Mouse (Mus musculus) embryonic facial prominence, embryonic 11.5 days (tissue): ENCODE measurements around the gene C1qtnf5. TPM values are rescaled to one million over a fixed set of nuclear protein-coding genes. Genes with fewer than 3 reads are reported as not detected.
"Not testable (repeated sequence)": the region's sequence is repeated elsewhere in the genome, so short reads cannot be mapped to it uniquely, and the experiment has no call there.

ENCODE experiments used
- ATAC-seq: fragments of 200-750 bp; cut with Nextera tagmentation; replicated peaks from 2 replicates; pipeline ENCODE4 v1.8.0; 2017; ENCODE audit warnings: low read depth; ENCODE audit not compliant: insufficient number of reproducible peaks, low FRiP score, low TSS enrichment
- DNase-seq: peaks from one replicate; pipeline ENCODE4 v3.0.0-alpha.2; 2015; ENCODE audit warnings: low spot score
- H3K27ac ChIP-seq: fragments of 300-500 bp; sonication (generic); replicated peaks from 2 replicates; pipeline ENCODE4 v1.5.1; 2014; ENCODE audit warnings: mild to moderate bottlenecking, low read depth, low read length, control low read depth
- H3K27me3 ChIP-seq: fragments of 300-500 bp; sonication (generic); 2 replicates; pipeline ENCODE4 v1.6.1; 2014; ENCODE audit warnings: mild to moderate bottlenecking, low read length, moderate library complexity, mixed read lengths; ENCODE audit not compliant: control insufficient read depth, insufficient read depth
- H3K36me3 ChIP-seq: fragments of 300-500 bp; sonication (generic); replicated peaks from 2 replicates; pipeline ENCODE4 v1.6.1; 2014; ENCODE audit warnings: low read depth, mild to moderate bottlenecking, low read length, moderate library complexity, mixed read lengths; ENCODE audit not compliant: control insufficient read depth, insufficient read depth
- H3K4me1 ChIP-seq: fragments of 300-500 bp; sonication (generic); 2 replicates; pipeline ENCODE4 v1.6.1; 2014; ENCODE audit warnings: low read length, mixed read lengths; ENCODE audit not compliant: control insufficient read depth, insufficient read depth
- H3K4me2 ChIP-seq: fragments of 300-500 bp; sonication (generic); 2 replicates; pipeline ENCODE4 v1.6.1; 2014; ENCODE audit warnings: low read depth, mild to moderate bottlenecking, control low read depth, low read length, moderate library complexity
- H3K4me3 ChIP-seq: fragments of 300-500 bp; sonication (generic); 2 replicates; pipeline ENCODE4 v1.5.1; 2014; ENCODE audit warnings: low read depth, low read length, control low read depth
- H3K9ac ChIP-seq: fragments of 300-500 bp; sonication (generic); replicated peaks from 2 replicates; pipeline ENCODE4 v1.6.1; 2014; ENCODE audit warnings: mild to moderate bottlenecking, control low read depth, low read length
- H3K9me3 ChIP-seq: fragments of 300-500 bp; sonication (generic); replicated peaks from 2 replicates; pipeline ENCODE4 v1.6.1; 2016; ENCODE audit warnings: mild to moderate bottlenecking, low read length, inconsistent platforms, mixed read lengths; ENCODE audit not compliant: control insufficient read depth
- WGBS: fragments of 180-500 bp; shearing (Covaris S2); extraction: QIAGEN DNeasy Blood & Tissue Kit; methylation state at CpG from one replicate; pipeline ENCODE4 v1.1.7; 2014; 5-methylcytosine and 5-hydroxymethylcytosine counted together
- polyA plus RNA-seq: library from polyadenylated mRNA; unstranded; fragments of >200 nt; fragmentation: Nextera tagmentation; extraction: Ambion mirVana; gene quantifications from 2 replicates; pipeline ENCODE4 v1.2.1, GENCODE M21; 2014

C1qtnf5 gene
- polyA plus RNA-seq, 1 experiment from 2014 or later: 0.53 TPM

DNA sequence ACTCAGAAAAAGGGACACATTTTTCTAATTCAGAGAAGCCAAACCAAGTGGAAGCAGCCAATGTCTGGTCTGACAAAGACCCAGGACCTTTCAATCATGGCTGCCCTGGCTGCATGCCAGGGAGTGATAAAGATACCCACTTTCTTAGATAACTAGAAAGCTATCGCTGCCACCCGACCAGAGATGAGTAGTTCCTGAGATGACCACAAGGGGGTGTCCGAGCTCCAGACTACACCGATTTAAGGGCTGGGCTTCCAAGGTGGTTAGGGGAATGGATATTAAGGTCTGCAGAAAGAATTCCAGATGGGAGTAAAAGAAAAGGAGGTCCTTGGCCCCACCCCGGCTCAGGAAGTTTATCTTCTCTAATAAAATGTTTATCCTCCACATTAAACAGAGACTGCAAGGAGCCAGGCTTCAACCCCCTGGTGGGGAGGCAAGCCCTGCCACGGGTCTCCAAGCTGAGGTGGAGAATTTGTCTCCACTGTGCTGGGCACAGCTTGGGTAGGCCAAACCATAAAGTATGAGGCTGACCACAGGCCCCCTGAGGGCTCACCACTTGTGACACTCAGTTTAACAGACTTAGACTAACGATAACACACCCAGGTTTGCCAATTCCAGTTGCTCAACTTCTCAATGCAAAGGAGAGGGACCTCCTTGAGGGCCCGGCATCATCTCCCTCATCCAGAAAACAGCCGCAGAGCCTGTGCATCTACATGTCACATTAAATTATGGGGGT lies 2.5 kb downstream of the C1qtnf5 start:
- Histone ChIP-seq H3K4me2 (peak overlapping the region; percentile 25; the same call in 1 of the 2 replicates), H3K27me3 (no peaks in the 10 kb centered on the region), H3K4me1 (peaks cover 19% of the 10 kb centered on the region), H3K9ac (no peak overlapping the region; the same call in 1 of the 2 replicates), H3K27ac (no peak overlapping the region), H3K36me3 (no peaks in the 10 kb centered on the region; the same call in 1 of the 2 replicates), H3K4me3 (peak overlapping the region; percentile 9), H3K9me3 (no peaks in the 10 kb centered on the region)
- ATAC-seq: no peak
- WGBS: 33% methylated on average over 9 of the region's 9 CpGs
- peak; percentile 84 for DNase-seq

DNA sequence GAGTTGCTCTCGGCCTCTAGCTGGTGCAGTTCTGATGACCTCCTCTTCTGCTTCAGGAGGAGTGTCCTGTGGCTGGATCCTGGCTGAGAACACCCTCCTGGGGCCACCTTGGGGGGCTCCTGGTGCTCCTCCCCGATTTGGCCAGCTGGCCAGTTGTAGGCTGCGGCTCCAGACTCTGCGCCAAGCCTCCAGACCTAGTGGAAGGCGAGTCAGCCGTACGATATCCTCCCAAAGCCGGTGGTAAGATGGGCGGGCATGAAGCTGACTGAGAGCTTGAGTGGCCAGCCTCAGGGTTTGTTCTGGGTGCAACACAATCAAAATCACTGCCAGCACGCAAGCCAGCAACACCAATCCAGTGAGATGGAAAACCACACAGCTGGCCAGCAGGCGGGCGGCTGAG lies 4.9 kb downstream of the C1qtnf5 start:
- H3K9ac ChIP-seq, H3K27me3 ChIP-seq, H3K27ac ChIP-seq, H3K9me3 ChIP-seq, H3K36me3 ChIP-seq, ATAC-seq, H3K4me3 ChIP-seq, DNase-seq: not testable (repeated sequence)
- WGBS: 77% methylated on average over 10 of the region's 12 CpGs
- Histone ChIP-seq H3K4me2 (peak overlapping the region; percentile 4; the same call in 1 of the 2 replicates), H3K4me1 (peaks cover 19% of the 10 kb centered on the region)

DNA sequence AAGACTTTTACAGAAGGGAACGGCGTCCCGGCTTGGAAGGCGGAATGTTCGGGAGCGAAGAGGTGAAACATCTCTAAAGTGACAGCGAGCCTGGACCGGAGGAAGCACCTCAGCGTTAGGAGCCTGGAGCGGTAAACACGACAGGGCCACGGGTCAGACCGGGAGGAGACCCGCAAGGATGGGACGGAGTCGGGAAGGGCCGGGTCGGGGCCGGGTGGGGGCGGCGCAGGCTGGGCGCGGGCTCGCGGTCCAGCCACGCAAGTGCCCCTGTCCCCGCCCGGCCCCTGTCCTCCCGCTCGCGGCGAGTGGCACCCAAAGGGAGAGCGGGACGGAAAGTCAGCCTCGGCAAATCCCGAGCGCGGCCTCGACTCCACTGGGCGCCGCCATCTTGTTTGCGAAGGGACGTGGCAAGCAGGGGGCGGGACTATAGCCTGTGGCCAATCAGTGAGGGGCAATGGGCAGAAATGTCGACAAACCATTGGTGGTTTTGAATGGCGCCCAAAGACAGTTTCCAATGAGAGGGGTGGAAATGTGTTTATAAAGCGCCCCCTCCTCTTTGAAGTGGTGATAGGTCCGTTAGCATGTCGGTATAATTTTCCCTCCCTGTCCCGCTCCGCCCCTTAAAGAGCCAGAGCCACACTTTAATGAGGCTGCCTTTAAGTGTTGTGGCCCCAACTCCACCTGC lies 6.2 kb downstream of the C1qtnf5 start, which contains the start of the genes Gm49380 and Rnf26:
Gm49380 (minus strand) TSS at position 396 of the 685 bp plus-strand sequence.
Rnf26 (minus strand) TSS at position 413 of the 685 bp plus-strand sequence.
- peak within 1 kb of the TSS; percentile 47; the same call in 1 of the 2 replicates for H3K27ac ChIP-seq
- WGBS: 0% methylated on average over 51 of the region's 51 CpGs

DNA sequence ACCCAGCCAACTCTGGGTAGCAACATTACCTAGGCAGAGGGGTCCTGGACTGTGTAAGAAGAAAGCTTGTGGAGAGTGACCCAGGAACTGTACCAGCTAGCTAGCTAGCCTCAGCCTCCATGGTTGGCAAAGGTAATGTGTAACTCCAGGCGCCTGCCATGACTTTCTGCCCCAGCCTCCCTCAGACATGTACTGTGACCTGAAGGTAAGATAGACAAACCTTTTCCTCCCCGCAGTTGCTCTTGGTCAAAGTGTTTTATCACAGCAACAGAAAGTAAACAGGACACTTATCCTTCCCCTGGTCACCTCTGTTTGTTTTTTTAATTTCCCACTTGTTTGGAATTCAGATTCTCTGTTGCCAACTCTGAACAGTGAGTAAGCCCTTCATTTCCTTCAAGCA lies 7.4 kb downstream of the C1qtnf5 start:
- Histone ChIP-seq H3K27ac (no peak overlapping the region), H3K4me2 (no peak overlapping the region), H3K4me3 (no peak overlapping the region), H3K27me3 (no peaks in the 10 kb centered on the region), H3K9ac (no peak overlapping the region), H3K36me3 (no peaks in the 10 kb centered on the region), H3K9me3 (no peaks in the 10 kb centered on the region), H3K4me1 (peaks cover 5% of the 10 kb centered on the region; the same call in 1 of the 2 replicates)
- 91% methylated on average over 2 of the region's 2 CpGs for WGBS
- DNase-seq (no peak), ATAC-seq (no peak)

More for the DNA sequence above, 6.2 kb downstream of the C1qtnf5 start, which contains the start of the genes Gm49380 and Rnf26:
- Histone ChIP-seq H3K36me3 (no peaks in the 10 kb centered on the region; the same call in 1 of the 2 replicates), H3K9me3 (no peaks in the 10 kb centered on the region), H3K9ac (peak within 1 kb of the TSS; percentile 83), H3K4me1 (peaks cover 9% of the 10 kb centered on the region), H3K4me3 (peak within 1 kb of the TSS; percentile 82), H3K27me3 (no peaks in the 10 kb centered on the region), H3K4me2 (peak within 1 kb of the TSS; percentile 41)
- DNase-seq: peak; percentile 97
- ATAC-seq: peak; percentile 89

DNA sequence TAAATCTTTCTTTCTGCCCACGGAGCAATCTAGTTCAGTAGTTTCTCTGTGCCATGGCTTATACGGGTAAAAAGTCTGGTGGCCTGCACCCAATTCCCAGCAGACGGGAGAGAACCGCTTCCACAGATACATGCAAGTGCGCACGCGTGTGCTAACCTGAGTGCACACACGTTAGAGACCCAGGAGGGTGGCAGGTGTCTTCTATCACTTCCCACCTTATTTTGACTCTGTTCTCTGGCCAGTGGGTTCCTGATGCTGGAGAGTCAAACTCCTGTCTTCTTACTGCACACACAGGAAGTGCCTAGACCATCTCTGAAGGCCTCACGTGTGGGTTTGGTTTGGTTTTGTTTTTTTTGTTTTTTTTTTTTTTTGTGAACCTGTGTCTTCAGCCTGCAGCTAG lies 8.6 kb downstream of the C1qtnf5 start:
- H3K4me2 ChIP-seq: no peak overlapping the region
- H3K36me3 ChIP-seq: no peaks in the 10 kb centered on the region
- no peaks in the 10 kb centered on the region for H3K4me1 ChIP-seq
- 91% methylated on average over 9 of the region's 9 CpGs for WGBS
- H3K9me3 ChIP-seq: no peaks in the 10 kb centered on the region
- no peak overlapping the region for H3K4me3 ChIP-seq
- DNase-seq (no peak), ATAC-seq (no peak)
- H3K27ac ChIP-seq: no peak overlapping the region
- H3K9ac ChIP-seq: no peak overlapping the region
- no peaks in the 10 kb centered on the region for H3K27me3 ChIP-seq

DNA sequence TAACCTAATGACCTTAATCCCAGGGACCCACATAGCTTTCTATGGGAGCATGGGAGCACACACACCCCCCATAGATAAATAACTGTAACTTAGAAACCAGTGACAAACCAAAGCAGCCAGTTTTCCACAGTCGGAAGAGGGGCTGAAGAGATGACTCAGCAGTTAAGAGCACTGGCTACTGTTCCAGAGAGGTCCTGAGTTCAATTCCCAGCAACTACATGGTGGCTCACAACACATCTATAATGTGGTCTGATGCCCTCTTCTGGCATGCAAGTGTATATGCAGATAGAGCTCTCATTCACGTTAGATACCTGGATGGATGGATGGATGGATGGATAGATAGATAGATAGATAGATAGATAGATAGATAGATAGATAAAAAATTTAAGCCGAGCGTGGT lies 9.1 kb downstream of the C1qtnf5 start:
- Histone ChIP-seq H3K27me3 (no peaks in the 10 kb centered on the region), H3K4me3 (no peak overlapping the region), H3K36me3 (no peaks in the 10 kb centered on the region), H3K27ac (no peak overlapping the region), H3K9ac (no peak overlapping the region), H3K9me3 (no peaks in the 10 kb centered on the region), H3K4me1 (no peaks in the 10 kb centered on the region), H3K4me2 (no peak overlapping the region)
- no peak for DNase-seq
- 90% methylated on average over 4 of the region's 4 CpGs for WGBS
- no peak for ATAC-seq

DNA sequence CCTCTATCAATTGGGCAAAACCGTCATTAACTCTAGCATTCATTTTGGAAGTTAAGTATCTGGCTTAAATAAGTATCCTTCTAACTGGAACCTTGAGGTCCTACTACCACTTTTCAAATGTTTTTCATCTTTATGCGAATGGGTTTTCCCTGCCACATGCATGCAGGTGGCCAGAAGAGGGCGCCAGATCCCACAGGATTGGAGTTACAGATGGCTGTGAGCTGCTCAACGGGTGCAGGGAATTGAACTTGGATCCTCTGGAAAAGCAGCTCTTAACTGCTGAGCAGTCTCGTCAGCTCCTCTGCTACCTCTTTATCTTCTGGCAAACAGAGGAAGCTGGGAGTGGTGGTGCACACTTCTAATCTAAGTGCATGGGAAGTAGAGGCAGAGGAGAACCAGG lies 12.0 kb downstream of the C1qtnf5 start:
- no peak overlapping the region for H3K4me3 ChIP-seq
- no peaks in the 10 kb centered on the region for H3K36me3 ChIP-seq
- H3K4me1 ChIP-seq: no peaks in the 10 kb centered on the region
- H3K4me2 ChIP-seq: no peak overlapping the region
- H3K9me3 ChIP-seq: no peaks in the 10 kb centered on the region
- 42% methylated on average over 5 of the region's 5 CpGs for WGBS
- DNase-seq (peak; percentile 26), ATAC-seq (no peak)
- H3K27ac ChIP-seq: no peak overlapping the region
- no peak overlapping the region for H3K9ac ChIP-seq
- H3K27me3 ChIP-seq: no peaks in the 10 kb centered on the region
